ENCODE assay signal across 18 mouse cellular contexts in the genomic region with DNA sequence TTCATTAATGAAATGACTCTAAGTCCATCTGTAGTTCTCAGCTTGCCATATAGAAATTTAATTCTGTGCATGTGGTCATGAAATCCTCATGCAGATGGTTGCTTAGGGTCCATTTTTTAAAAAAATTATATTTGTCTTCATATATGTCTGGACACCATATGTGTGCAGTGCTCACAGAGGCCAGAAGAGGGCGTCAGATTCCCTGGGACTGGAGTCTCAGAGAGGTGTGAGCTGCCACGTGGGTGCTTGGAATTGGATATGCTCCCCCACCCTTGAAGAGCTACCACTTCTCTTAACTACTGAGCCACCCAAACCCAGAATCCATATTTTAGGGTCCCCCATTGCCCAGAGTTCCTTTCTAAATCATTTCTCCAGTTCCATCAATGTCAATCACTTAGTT. TPM values are rescaled to one million over a fixed set of nuclear protein-coding genes. Genes with fewer than 3 reads are reported as not detected.
DNase-seq lines count a peak whose midpoint lies in the region; ATAC-seq and TF ChIP-seq lines count a peak whose summit lies in the region.
"Had no signal": no experiment of that assay in that cellular context is flagged by ENCODE, and none has a peak within 500 bp of the region (broad histone marks: within the 10 kb centered on the region; RNA-seq: fewer than 3 reads in every experiment).

No protein-coding gene starts in this region.

- no peak overlapping the region for H3K4me3 ChIP-seq in heart, embryonic 13.5 days
- no peak overlapping the region for H3K4me3 ChIP-seq in midbrain, postnatal 0 days (ENCODE audit: low read depth, low read length)
- no peak overlapping the region for H3K4me3 ChIP-seq in midbrain, embryonic 13.5 days (replicated peaks)
- H3K4me3 ChIP-seq: forebrain, embryonic 12.5 days; limb, embryonic 12.5 days; lung, embryonic 15.5 days; megakaryocyte, embryonic 14.5 days had no signal

- no peaks in the 10 kb centered on the region for H3K9me3 ChIP-seq in heart, embryonic 13.5 days
- H3K9me3 ChIP-seq in midbrain, postnatal 0 days (ENCODE audit: low read length), result no peaks in the 10 kb centered on the region
- no peaks in the 10 kb centered on the region for H3K9me3 ChIP-seq in midbrain, embryonic 13.5 days
- H3K9me3 ChIP-seq: forebrain, embryonic 12.5 days; limb, embryonic 12.5 days; lung, embryonic 15.5 days; megakaryocyte, embryonic 14.5 days had no signal

- H3K9ac ChIP-seq in heart, embryonic 13.5 days, result no peak overlapping the region
- H3K9ac ChIP-seq in midbrain, postnatal 0 days (replicated peaks; ENCODE audit: low read length, poor library complexity, severe bottlenecking), result no peak overlapping the region
- H3K9ac ChIP-seq in midbrain, embryonic 13.5 days (replicated peaks), result no peak overlapping the region
- H3K9ac ChIP-seq: forebrain, embryonic 12.5 days; limb, embryonic 12.5 days; lung, embryonic 15.5 days had no signal

- no peak for DNase-seq in heart, adult 8-10 months (ENCODE audit: low spot score)
- no peak for DNase-seq in midbrain, postnatal 0 days (ENCODE audit: low spot score)
- peak; percentile 50 for DNase-seq in R1 (ENCODE audit: low read depth, low spot score)
- peak; percentile 56 for DNase-seq in thymus, postnatal 4 days
- no peak for DNase-seq in gastrocnemius, postnatal 25 days
- DNase-seq: adrenal gland, postnatal 14 days; kidney, postnatal 14 days had no signal

- peaks cover 62% of the 10 kb centered on the region for H3K4me1 ChIP-seq in heart, embryonic 13.5 days
- H3K4me1 ChIP-seq in midbrain, postnatal 0 days (ENCODE audit: insufficient read depth, low read length), result peaks cover 8% of the 10 kb centered on the region; the same call in 1 of the 2 replicates
- peaks cover 9% of the 10 kb centered on the region; the same call in 1 of the 2 replicates for H3K4me1 ChIP-seq in midbrain, embryonic 13.5 days (replicated peaks)

- WGBS in heart, embryonic 13.5 days, result 65% methylated on average over 2 of the region's 2 CpGs
- WGBS in midbrain, postnatal 0 days, result 49% methylated on average over 2 of the region's 2 CpGs
- 60% methylated on average over 2 of the region's 2 CpGs for WGBS in midbrain, embryonic 13.5 days

- H3K36me3 ChIP-seq in heart, embryonic 13.5 days, result no peaks in the 10 kb centered on the region
- H3K36me3 ChIP-seq in midbrain, postnatal 0 days (ENCODE audit: insufficient read depth, low read length), result no peaks in the 10 kb centered on the region
- H3K36me3 ChIP-seq in midbrain, embryonic 13.5 days, result no peaks in the 10 kb centered on the region
- H3K36me3 ChIP-seq: forebrain, embryonic 12.5 days; limb, embryonic 12.5 days; lung, embryonic 15.5 days had no signal

- H3K27me3 ChIP-seq in heart, embryonic 13.5 days (replicated peaks), result no peaks in the 10 kb centered on the region
- no peaks in the 10 kb centered on the region for H3K27me3 ChIP-seq in midbrain, postnatal 0 days (ENCODE audit: insufficient read depth, low read length)
- peaks cover 22% of the 10 kb centered on the region for H3K27me3 ChIP-seq in midbrain, embryonic 13.5 days
- H3K27me3 ChIP-seq: CH12.LX; limb, embryonic 12.5 days; lung, embryonic 15.5 days had no signal

- no peak for ATAC-seq in heart, embryonic 13.5 days (ENCODE audit: extremely low read depth, insufficient number of reproducible peaks, low FRiP score, low TSS enrichment)
- no peak for ATAC-seq in midbrain, postnatal 0 days (ENCODE audit: low FRiP score)
- ATAC-seq in midbrain, embryonic 13.5 days, result no peak
- ATAC-seq: intestine, embryonic 16.5 days had no signal

- peak overlapping the region; percentile 98; the same call in 1 of the 2 replicates for H3K27ac ChIP-seq in heart, embryonic 13.5 days (replicated peaks)
- H3K27ac ChIP-seq in midbrain, postnatal 0 days (ENCODE audit: low read depth, low read length), result no peak overlapping the region
- H3K27ac ChIP-seq in midbrain, embryonic 13.5 days, result no peak overlapping the region
- H3K27ac ChIP-seq: forebrain, embryonic 12.5 days; limb, embryonic 12.5 days; lung, embryonic 15.5 days had no signal

- peak; percentile 24 for TF ChIP-seq CTCF in midbrain, postnatal 0 days (IDR thresholded peaks at IDR 0.05)

- no peak overlapping the region for H3K4me2 ChIP-seq in heart, embryonic 13.5 days
- H3K4me2 ChIP-seq in midbrain, postnatal 0 days (ENCODE audit: low read depth, low read length, poor library complexity, severe bottlenecking), result no peak overlapping the region
- no peak overlapping the region for H3K4me2 ChIP-seq in midbrain, embryonic 13.5 days (replicated peaks)
- H3K4me2 ChIP-seq: forebrain, embryonic 12.5 days; heart, embryonic 11.5 days; limb, embryonic 12.5 days; lung, embryonic 15.5 days had no signal

RNA-seq across cellular contexts. Expression of a gene that starts 2.2 kb away (rescaled TPM):
- polyA plus RNA-seq in heart, embryonic 13.5 days (2015; fragmentation: Nextera tagmentation; extraction: Ambion mirVana), result 49.3 and 52.6 TPM in 2 replicates
- 10 to 100 TPM; 29.2 to 44.2 (median 39.5) TPM for total RNA-seq in heart, adult 8-10 months (2022)
- total RNA-seq in midbrain, postnatal 0 days (2014; rRNA removed), result 6.0 and 8.4 TPM in 2 replicates
- polyA plus RNA-seq in midbrain, postnatal 0 days (2015; fragmentation: Nextera tagmentation; extraction: Ambion mirVana), result 11.9 and 13.5 TPM in 2 replicates
- polyA plus RNA-seq in midbrain, embryonic 13.5 days (2015; fragmentation: Nextera tagmentation; extraction: Ambion mirVana), result 6.8 and 7.3 TPM in 2 replicates
- total RNA-seq in gastrocnemius, postnatal 25 days (2021), result 1 to 10 TPM; 6.7 to 7.0 TPM
- total RNA-seq: common myeloid progenitor, adult 5-6 weeks; monocyte, adult 5-6 weeks had no signal

Comparison
In these comparisons a context has a peak if more than half of its experiments do, and no peak if none do; other contexts are left out.
1. DNase-seq: peak in R1 (single experiment) and thymus, postnatal 4 days (single experiment); none in heart, adult 8-10 months (single experiment), midbrain, postnatal 0 days (single experiment) and gastrocnemius, postnatal 25 days (single experiment).